Mouse (Mus musculus) CD4-positive, CD25-positive, alpha-beta regulatory T cell, adult 4 months (primary cell): ENCODE data around the gene Ccin. TPM values are rescaled to one million over a fixed set of nuclear protein-coding genes. Genes with fewer than 3 reads are reported as not detected.

Experiments
- ATAC-seq: one replicate; pipeline ENCODE4 v1.8.0; 2017
- polyA plus RNA-seq, 2 experiments: library from polyadenylated mRNA; unstranded; fragments of 100-300 nt; shearing (Covaris generic); gene quantifications; one replicate each; pipeline ENCODE4 v1.2.1; 2017

Ccin gene
- polyA plus RNA-seq, 2 experiments from 2014 or later: not detected

GRCm38 (mm10) chr4:43974914-43975616 is 8.2 kb upstream of the Ccin start:
- ATAC-seq: no peak

GRCm38 (mm10) chr4:43976223-43976740 is 7.0 kb upstream of the Ccin start:
- no peak for ATAC-seq

- ATAC-seq: no peak
Observed at GRCm38 (mm10) chr4:43978521-43979443, 4.5 kb upstream of the Ccin start.

- ATAC-seq: no peak
Observed at GRCm38 (mm10) chr4:43979746-43980145, 3.5 kb upstream of the Ccin start.

GRCm38 (mm10) chr4:43980236-43980635 is 3.0 kb upstream of the Ccin start:
- no peak for ATAC-seq

- ATAC-seq: no peak
Observed at GRCm38 (mm10) chr4:43980846-43981245, 2.4 kb upstream of the Ccin start.

GRCm38 (mm10) chr4:43981251-43981650 is 2.0 kb upstream of the Ccin start:
- no peak for ATAC-seq

GRCm38 (mm10) chr4:43982053-43982732 is 1.1 kb upstream of the Ccin start:
- peak; percentile 98 for ATAC-seq

- no peak for ATAC-seq
Observed at GRCm38 (mm10) chr4:43983756-43984155, 473 bp downstream of the Ccin start.

- no peak for ATAC-seq
Observed at GRCm38 (mm10) chr4:43984326-43984725, 1.0 kb downstream of the Ccin start.

- no peak for ATAC-seq
Observed at GRCm38 (mm10) chr4:43988976-43989375, 5.7 kb downstream of the Ccin start.

- no peak for ATAC-seq
Observed at GRCm38 (mm10) chr4:43993072-43993471, 9.8 kb downstream of the Ccin start.

GRCm38 (mm10) chr4:43994342-43994741 is 11.1 kb downstream of the Ccin start:
- no peak for ATAC-seq

GRCm38 (mm10) chr4:44003622-44004021 is 20.3 kb downstream of the Ccin start:
- no peak for ATAC-seq

- no peak for ATAC-seq
Observed at GRCm38 (mm10) chr4:44004126-44004525, 20.8 kb downstream of the Ccin start, which contains the start of gene Clta. Gene Clta (plus strand): TSS chr4:44004452.

GRCm38 (mm10) chr4:44004623-44005409 is 21.5 kb downstream of the Ccin start:
- no peak for ATAC-seq

- ATAC-seq: no peak
Observed at GRCm38 (mm10) chr4:44010176-44010575, 26.9 kb downstream of the Ccin start.

GRCm38 (mm10) chr4:44010893-44011292 is 27.6 kb downstream of the Ccin start:
- ATAC-seq: no peak

GRCm38 (mm10) chr4:44011799-44012198 is 28.5 kb downstream of the Ccin start:
- ATAC-seq: no peak

GRCm38 (mm10) chr4:44012376-44013367 is 29.4 kb downstream of the Ccin start:
- peak; percentile 98 for ATAC-seq
